Mouse (Mus musculus): ENCODE data around the gene 1110008P14Rik. TPM values are rescaled to one million over a fixed set of nuclear protein-coding genes. Genes with fewer than 3 reads are reported as not detected.

Gene 1110008P14Rik
- polyA plus RNA-seq, 1 experiment from 2014 or later, result 135 TPM

DNA sequence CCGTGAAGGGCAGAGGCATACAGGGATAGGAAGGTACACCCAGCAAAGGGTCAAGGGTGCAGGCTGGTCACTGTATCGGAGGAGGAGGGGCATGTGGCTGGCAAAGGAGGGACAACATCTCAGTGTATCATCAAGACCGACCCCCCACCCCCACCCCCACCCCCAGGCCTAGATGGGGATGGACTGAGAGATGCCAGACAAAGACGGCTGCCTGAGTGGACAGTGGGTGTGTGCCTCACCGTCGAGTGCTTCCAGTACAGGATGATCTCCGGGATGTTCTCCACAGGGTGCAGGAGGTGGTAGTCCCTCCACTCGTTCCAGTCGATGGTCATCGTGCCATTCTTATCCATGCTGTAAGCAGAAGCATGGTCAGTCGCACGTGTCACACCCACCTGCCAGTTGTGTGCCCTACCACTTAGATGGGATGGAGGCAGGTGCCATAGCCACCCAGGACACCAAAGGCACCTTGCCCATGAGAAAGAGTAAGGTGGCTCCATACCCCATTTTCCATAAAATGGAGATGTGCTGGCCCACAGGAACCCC is 38.4 kb upstream of the 1110008P14Rik start:
- peaks cover 65% of the 10 kb centered on the region for H3K36me3 ChIP-seq
- no peaks in the 10 kb centered on the region for H3K9me3 ChIP-seq
- H3K4me3 ChIP-seq, result no peak overlapping the region
- H3K4me1 ChIP-seq (replicated peaks), result peaks cover 34% of the 10 kb centered on the region
- H3K27ac ChIP-seq (replicated peaks), result no peak overlapping the region
- no peaks in the 10 kb centered on the region for H3K27me3 ChIP-seq
- 90% methylated on average over 12 of the region's 12 CpGs for WGBS
- no peak overlapping the region for H3K4me2 ChIP-seq
- H3K9ac ChIP-seq, result no peak overlapping the region
- ATAC-seq (ENCODE audit: low read depth), result no peak

GRCm38 (mm10) chr2:32419359-32419758 is 37.6 kb upstream of the 1110008P14Rik start:
- H3K36me3 ChIP-seq, result peaks cover 73% of the 10 kb centered on the region
- WGBS, result 98% methylated on average over 3 of the region's 3 CpGs

DNA sequence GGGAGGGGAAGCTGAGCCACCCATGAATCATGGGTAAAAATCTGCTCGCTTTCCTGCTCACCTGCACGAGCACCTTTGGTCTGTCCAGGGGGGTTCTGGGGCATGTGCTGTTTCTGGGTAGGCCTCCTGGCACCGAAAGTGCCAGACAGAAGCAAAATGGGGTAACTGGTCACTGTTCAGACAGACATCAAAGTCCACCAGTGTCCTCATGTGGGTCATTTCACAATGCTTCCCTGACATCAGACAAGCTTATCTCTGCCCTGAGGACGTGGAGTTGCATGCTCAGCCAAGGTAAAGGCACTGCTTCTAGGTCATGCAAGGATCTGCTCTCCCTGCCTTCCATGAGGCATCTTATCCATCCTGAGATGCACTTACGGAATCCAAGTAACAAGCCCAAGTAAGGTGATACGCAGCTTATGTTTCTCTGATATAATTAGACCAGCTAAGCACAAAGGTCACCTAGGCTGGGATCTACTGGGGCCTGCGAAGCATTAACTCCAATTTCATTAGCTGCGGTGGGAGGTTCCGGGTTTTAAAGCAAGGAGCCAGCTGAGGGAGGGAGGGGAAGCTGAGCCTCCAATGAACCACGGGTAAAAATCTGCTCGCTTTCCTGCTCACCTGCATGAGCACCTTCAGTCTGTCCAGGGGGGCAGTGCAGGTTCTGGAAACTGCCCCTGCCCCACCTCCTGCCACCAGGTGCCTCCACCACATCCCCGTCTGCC is 36.9 kb upstream of the 1110008P14Rik start:
- no peak for ATAC-seq (ENCODE audit: low read depth)

More at GRCm38 (mm10) chr2:32419359-32419758, 37.6 kb upstream of the 1110008P14Rik start:
- Histone ChIP-seq H3K27ac (replicated peaks) (no peak overlapping the region), H3K4me1 (replicated peaks) (peaks cover 27% of the 10 kb centered on the region), H3K4me3 (no peak overlapping the region), H3K4me2 (no peak overlapping the region), H3K27me3 (no peaks in the 10 kb centered on the region), H3K9ac (no peak overlapping the region), H3K9me3 (no peaks in the 10 kb centered on the region)
- no peak for ATAC-seq (ENCODE audit: low read depth)

DNA sequence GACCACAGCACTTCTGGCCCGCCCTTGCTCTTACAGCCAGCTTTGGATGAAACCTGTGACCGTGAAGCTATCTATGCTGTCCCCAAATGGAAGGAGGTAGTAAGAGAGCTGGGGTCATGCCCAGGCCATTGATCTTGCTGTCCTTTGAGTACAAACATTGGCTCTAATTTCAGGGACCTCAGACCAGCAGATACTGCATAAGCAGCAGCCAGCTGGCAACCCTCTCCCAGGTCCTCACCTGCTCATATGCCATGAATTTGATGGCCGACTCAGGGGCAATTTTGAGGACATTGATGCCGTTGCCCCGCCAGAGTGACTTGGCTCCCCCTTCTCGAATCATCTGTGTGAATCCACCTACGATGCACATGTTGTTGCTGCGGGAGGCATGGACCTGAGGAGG is 35.7 kb upstream of the 1110008P14Rik start:
- 93% methylated on average over 8 of the region's 8 CpGs for WGBS
- H3K27ac ChIP-seq (replicated peaks), result no peak overlapping the region
- no peak overlapping the region for H3K9ac ChIP-seq
- H3K4me2 ChIP-seq, result no peak overlapping the region
- ATAC-seq (ENCODE audit: low read depth), result no peak
- H3K4me1 ChIP-seq (replicated peaks), result peaks cover 8% of the 10 kb centered on the region
- H3K36me3 ChIP-seq, result peaks cover 82% of the 10 kb centered on the region
- H3K9me3 ChIP-seq, result no peaks in the 10 kb centered on the region
- no peaks in the 10 kb centered on the region for H3K27me3 ChIP-seq
- H3K4me3 ChIP-seq, result no peak overlapping the region

More for the DNA sequence above, 36.9 kb upstream of the 1110008P14Rik start:
- no peak overlapping the region for H3K4me2 ChIP-seq
- peaks cover 81% of the 10 kb centered on the region for H3K36me3 ChIP-seq
- H3K4me3 ChIP-seq, result no peak overlapping the region
- no peaks in the 10 kb centered on the region for H3K9me3 ChIP-seq
- H3K27me3 ChIP-seq, result no peaks in the 10 kb centered on the region
- peaks cover 19% of the 10 kb centered on the region for H3K4me1 ChIP-seq (replicated peaks)
- H3K27ac ChIP-seq (replicated peaks), result no peak overlapping the region
- H3K9ac ChIP-seq, result no peak overlapping the region
- WGBS, result 92% methylated on average over 12 of the region's 12 CpGs

- no peak overlapping the region for H3K9ac ChIP-seq
- H3K27me3 ChIP-seq, result no peaks in the 10 kb centered on the region
- H3K4me2 ChIP-seq, result no peak overlapping the region
- no peak overlapping the region for H3K27ac ChIP-seq (replicated peaks)
- no peak overlapping the region for H3K4me3 ChIP-seq
- 92% methylated on average over 2 of the region's 2 CpGs for WGBS
- H3K36me3 ChIP-seq, result peaks cover 81% of the 10 kb centered on the region
- ATAC-seq (ENCODE audit: low read depth), result no peak
- no peaks in the 10 kb centered on the region for H3K4me1 ChIP-seq (replicated peaks)
- H3K9me3 ChIP-seq, result no peaks in the 10 kb centered on the region
Observed at GRCm38 (mm10) chr2:32416556-32416955, 34.8 kb upstream of the 1110008P14Rik start.

GRCm38 (mm10) chr2:32415801-32416200 is 34.1 kb upstream of the 1110008P14Rik start:
- Histone ChIP-seq H3K4me2 (no peak overlapping the region), H3K27ac (replicated peaks) (no peak overlapping the region), H3K9ac (no peak overlapping the region), H3K9me3 (no peaks in the 10 kb centered on the region), H3K27me3 (no peaks in the 10 kb centered on the region), H3K4me1 (replicated peaks) (no peaks in the 10 kb centered on the region), H3K36me3 (peaks cover 73% of the 10 kb centered on the region), H3K4me3 (no peak overlapping the region)
- ATAC-seq (ENCODE audit: low read depth), result no peak
- WGBS, result 96% methylated on average over 12 of the region's 12 CpGs

GRCm38 (mm10) chr2:32413936-32414335 is 32.2 kb upstream of the 1110008P14Rik start:
- Histone ChIP-seq H3K4me2 (no peak overlapping the region), H3K4me1 (replicated peaks) (no peaks in the 10 kb centered on the region), H3K9me3 (no peaks in the 10 kb centered on the region), H3K36me3 (peaks cover 55% of the 10 kb centered on the region), H3K4me3 (no peak overlapping the region), H3K27me3 (no peaks in the 10 kb centered on the region), H3K27ac (replicated peaks) (no peak overlapping the region), H3K9ac (no peak overlapping the region)
- 60% methylated on average over 5 of the region's 5 CpGs for WGBS
- no peak for ATAC-seq (ENCODE audit: low read depth)

- H3K4me3 ChIP-seq, result no peak overlapping the region
- H3K27ac ChIP-seq (replicated peaks), result no peak overlapping the region
- H3K4me2 ChIP-seq, result no peak overlapping the region
- no peaks in the 10 kb centered on the region for H3K27me3 ChIP-seq
- no peaks in the 10 kb centered on the region for H3K4me1 ChIP-seq (replicated peaks)
- ATAC-seq (ENCODE audit: low read depth), result no peak
- peaks cover 45% of the 10 kb centered on the region for H3K36me3 ChIP-seq
- H3K9me3 ChIP-seq, result no peaks in the 10 kb centered on the region
- H3K9ac ChIP-seq, result no peak overlapping the region
- 93% methylated on average over 6 of the region's 6 CpGs for WGBS
Observed at GRCm38 (mm10) chr2:32412742-32413531, 31.2 kb upstream of the 1110008P14Rik start.

DNA sequence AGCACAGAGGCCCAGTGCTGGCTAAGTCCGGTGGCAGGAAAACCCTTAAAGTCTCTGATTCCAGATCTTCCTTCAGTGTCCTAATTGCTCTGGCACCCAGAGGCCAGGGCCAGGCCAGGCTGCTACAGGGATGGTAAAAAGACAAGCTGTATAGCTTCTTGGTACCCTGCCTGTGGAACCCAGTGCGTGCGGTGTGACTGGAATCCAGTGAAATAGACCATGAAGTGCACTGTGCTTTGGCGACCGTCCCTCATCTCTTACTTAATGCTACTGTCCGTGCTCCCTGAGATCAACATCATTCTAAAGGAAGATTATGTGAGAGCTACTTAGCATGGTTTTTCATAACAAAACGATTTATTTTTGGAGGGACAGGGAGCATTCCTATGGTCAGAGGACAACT is 29.7 kb upstream of the 1110008P14Rik start:
- Histone ChIP-seq H3K9ac (no peak overlapping the region), H3K9me3 (no peaks in the 10 kb centered on the region), H3K27ac (replicated peaks) (no peak overlapping the region), H3K4me1 (replicated peaks) (no peaks in the 10 kb centered on the region), H3K36me3 (peaks cover 29% of the 10 kb centered on the region), H3K4me2 (no peak overlapping the region), H3K27me3 (no peaks in the 10 kb centered on the region), H3K4me3 (no peak overlapping the region)
- 90% methylated on average over 7 of the region's 7 CpGs for WGBS
- ATAC-seq (ENCODE audit: low read depth), result no peak

DNA sequence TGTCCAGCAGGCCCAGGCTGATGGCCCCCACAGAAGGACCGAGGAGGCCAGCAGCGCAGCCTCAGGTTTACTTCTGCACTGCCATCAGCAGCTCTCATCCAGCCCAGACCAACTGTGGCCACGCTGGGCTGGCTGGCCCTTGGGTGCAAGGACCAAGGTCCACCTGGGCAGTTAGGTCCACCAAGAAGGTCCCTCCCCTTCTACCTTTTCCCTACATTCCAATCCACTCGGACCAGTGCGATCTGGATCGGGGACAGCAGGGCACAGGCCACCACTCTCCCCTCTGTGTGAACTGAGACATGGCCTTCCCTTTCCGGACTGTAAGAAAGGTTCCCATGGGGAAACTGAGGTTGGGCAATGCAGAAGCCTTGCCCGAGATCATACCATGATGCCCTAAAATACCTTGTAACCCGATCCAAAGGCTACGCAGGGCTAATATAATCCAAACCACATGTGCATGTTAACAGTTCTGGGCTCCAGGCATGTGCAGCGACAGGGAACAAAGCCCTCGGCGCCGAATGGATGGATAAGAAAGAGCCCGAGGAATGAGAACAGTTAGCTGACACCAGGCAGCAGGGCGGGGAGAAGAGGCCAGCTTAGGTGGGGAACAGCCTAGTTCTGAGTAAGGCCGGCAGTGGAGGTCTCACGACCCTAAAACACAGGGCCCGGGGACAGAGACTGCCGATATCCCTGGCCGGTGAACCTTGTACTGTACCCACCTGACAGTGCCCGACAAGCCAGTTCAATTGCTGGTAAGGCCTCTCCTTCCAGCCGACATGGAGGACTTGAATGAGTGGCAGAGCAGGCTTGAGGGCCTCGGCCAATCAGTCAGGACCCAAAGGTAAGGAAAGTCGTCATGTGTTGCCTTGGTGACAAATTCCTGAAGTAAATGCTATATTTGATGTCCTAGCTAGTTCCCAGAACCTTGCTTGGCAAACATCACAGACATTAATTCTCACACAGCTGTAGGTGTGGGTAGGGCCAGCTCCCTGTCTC is 27.0 kb upstream of the 1110008P14Rik start:
- no peaks in the 10 kb centered on the region for H3K4me1 ChIP-seq (replicated peaks)
- ATAC-seq (ENCODE audit: low read depth), result no peak
- H3K27ac ChIP-seq (replicated peaks), result no peak overlapping the region
- peaks cover 2% of the 10 kb centered on the region for H3K36me3 ChIP-seq
- no peak overlapping the region for H3K4me2 ChIP-seq
- WGBS, result 79% methylated on average over 25 of the region's 25 CpGs
- no peak overlapping the region for H3K4me3 ChIP-seq
- no peaks in the 10 kb centered on the region for H3K9me3 ChIP-seq
- no peaks in the 10 kb centered on the region for H3K27me3 ChIP-seq
- H3K9ac ChIP-seq, result no peak overlapping the region

GRCm38 (mm10) chr2:32407144-32407824 is 25.5 kb upstream of the 1110008P14Rik start:
- no peak overlapping the region for H3K9ac ChIP-seq
- no peak for ATAC-seq (ENCODE audit: low read depth)
- H3K27ac ChIP-seq (replicated peaks), result no peak overlapping the region
- H3K27me3 ChIP-seq, result no peaks in the 10 kb centered on the region
- no peak overlapping the region for H3K4me2 ChIP-seq
- no peaks in the 10 kb centered on the region for H3K4me1 ChIP-seq (replicated peaks)
- no peak overlapping the region for H3K4me3 ChIP-seq
- H3K9me3 ChIP-seq, result no peaks in the 10 kb centered on the region
- WGBS, result 86% methylated on average over 7 of the region's 7 CpGs
- H3K36me3 ChIP-seq, result peaks cover 10% of the 10 kb centered on the region

Data from neural tube, embryonic 13.5 days (tissue).